Mouse (Mus musculus): ENCODE results near the gene Gfod1. TPM values are rescaled to one million over a fixed set of nuclear protein-coding genes. Genes with fewer than 3 reads are reported as not detected.

Gfod1 gene
- polyA plus RNA-seq, 1 experiment from 2014 or later: 0.50 TPM

DNA sequence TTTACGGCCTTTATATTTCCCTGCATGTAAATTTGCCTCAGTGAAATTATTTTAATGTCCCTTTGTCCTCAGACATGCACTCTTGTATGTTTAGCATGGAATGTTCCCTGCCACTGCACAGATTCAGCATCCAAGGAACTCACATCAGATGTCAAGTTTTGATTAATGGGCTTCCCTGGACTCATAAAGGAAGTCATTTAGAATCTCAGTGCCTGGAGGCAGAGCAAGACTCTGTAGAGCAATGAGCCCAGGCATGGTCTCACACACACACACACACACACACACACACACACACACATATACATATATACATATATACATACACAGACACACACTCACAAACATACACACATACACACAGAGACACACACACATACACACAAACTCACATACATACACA lies 81.9 kb downstream of the Gfod1 start:
- ATAC-seq (replicated peaks; ENCODE audit: insufficient number of reproducible peaks, low FRiP score, low TSS enrichment, low read depth): no peak
- no peaks in the 10 kb centered on the region for H3K4me1 ChIP-seq (ENCODE audit: control insufficient read depth, insufficient read depth, low read length)

DNA sequence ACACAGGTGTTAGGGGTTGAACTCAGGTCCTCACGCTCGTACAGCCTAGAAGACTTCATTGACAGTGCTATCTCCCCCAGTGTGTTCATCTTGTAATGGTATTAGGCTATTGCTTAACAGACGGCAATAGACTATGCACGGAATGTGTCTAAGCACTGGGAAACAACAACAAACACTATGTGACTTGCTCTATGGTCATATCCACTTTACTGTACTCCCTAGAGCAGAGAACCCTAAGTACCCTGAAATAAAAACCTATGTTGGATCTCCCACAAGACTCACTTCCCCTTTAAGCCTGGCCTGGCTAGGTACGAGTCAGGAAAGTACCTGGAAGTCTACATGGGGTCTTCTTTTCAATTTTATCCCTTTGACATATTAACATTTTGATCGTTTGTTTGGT lies 82.7 kb downstream of the Gfod1 start:
- WGBS: 87% methylated on average over 6 of the region's 6 CpGs
- H3K4me3 ChIP-seq (ENCODE audit: low read depth, low read length): no peak overlapping the region
- no peaks in the 10 kb centered on the region for H3K9me3 ChIP-seq (replicated peaks; ENCODE audit: control insufficient read depth, low read length)
- no peak overlapping the region for H3K9ac ChIP-seq (replicated peaks; ENCODE audit: low read length)
- H3K36me3 ChIP-seq (replicated peaks; ENCODE audit: control insufficient read depth, insufficient read depth, low read depth, low read length): no peaks in the 10 kb centered on the region
- H3K4me1 ChIP-seq (ENCODE audit: control insufficient read depth, insufficient read depth, low read length): no peaks in the 10 kb centered on the region
- no peak overlapping the region for H3K27ac ChIP-seq (replicated peaks; ENCODE audit: low read depth, low read length)
- ATAC-seq (replicated peaks; ENCODE audit: insufficient number of reproducible peaks, low FRiP score, low TSS enrichment, low read depth) (no peak), DNase-seq (ENCODE audit: low spot score) (no peak)
- no peak overlapping the region for H3K4me2 ChIP-seq (ENCODE audit: low read depth, low read length)
- no peaks in the 10 kb centered on the region for H3K27me3 ChIP-seq (ENCODE audit: control insufficient read depth, insufficient read depth, low read length)

More for the DNA sequence above, 81.9 kb downstream of the Gfod1 start:
- Histone ChIP-seq H3K9ac (replicated peaks; ENCODE audit: low read length) (no peak overlapping the region), H3K27me3 (ENCODE audit: control insufficient read depth, insufficient read depth, low read length) (no peaks in the 10 kb centered on the region), H3K36me3 (replicated peaks; ENCODE audit: control insufficient read depth, insufficient read depth, low read depth, low read length) (no peaks in the 10 kb centered on the region), H3K27ac (replicated peaks; ENCODE audit: low read depth, low read length) (no peak overlapping the region), H3K4me2 (ENCODE audit: low read depth, low read length) (no peak overlapping the region), H3K4me3 (ENCODE audit: low read depth, low read length) (no peak overlapping the region), H3K9me3 (replicated peaks; ENCODE audit: control insufficient read depth, low read length) (no peaks in the 10 kb centered on the region)
- 78% methylated on average over 1 of the region's 1 CpGs for WGBS
- DNase-seq (ENCODE audit: low spot score): no peak

DNA sequence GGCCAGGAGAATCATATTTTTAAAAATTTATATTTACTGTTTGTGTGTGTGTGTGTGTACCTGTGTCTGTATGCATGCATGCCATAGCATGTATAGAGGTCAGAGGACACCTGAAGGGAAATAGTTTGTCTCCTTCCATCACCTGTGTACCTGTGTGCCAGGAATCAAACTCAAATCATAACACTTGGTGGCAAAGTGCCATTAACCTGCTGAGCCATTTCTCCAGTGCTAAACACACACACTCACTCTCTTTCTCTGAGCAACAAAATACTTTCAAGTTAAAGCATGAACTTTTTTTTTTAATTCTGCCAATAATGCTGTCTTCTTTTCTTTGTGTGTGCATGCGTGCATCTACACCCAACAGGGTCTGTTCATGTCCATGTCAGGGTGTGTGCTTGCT lies 83.3 kb downstream of the Gfod1 start:
- Histone ChIP-seq H3K4me1 (ENCODE audit: control insufficient read depth, insufficient read depth, low read length) (no peaks in the 10 kb centered on the region), H3K9ac (replicated peaks; ENCODE audit: low read length) (no peak overlapping the region), H3K27me3 (ENCODE audit: control insufficient read depth, insufficient read depth, low read length) (no peaks in the 10 kb centered on the region), H3K9me3 (replicated peaks; ENCODE audit: control insufficient read depth, low read length) (no peaks in the 10 kb centered on the region), H3K4me3 (ENCODE audit: low read depth, low read length) (no peak overlapping the region), H3K27ac (replicated peaks; ENCODE audit: low read depth, low read length) (no peak overlapping the region), H3K36me3 (replicated peaks; ENCODE audit: control insufficient read depth, insufficient read depth, low read depth, low read length) (no peaks in the 10 kb centered on the region), H3K4me2 (ENCODE audit: low read depth, low read length) (no peak overlapping the region)
- DNase-seq (ENCODE audit: low spot score) (no peak), ATAC-seq (replicated peaks; ENCODE audit: insufficient number of reproducible peaks, low FRiP score, low TSS enrichment, low read depth) (no peak)
- 89% methylated on average over 1 of the region's 1 CpGs for WGBS

DNA sequence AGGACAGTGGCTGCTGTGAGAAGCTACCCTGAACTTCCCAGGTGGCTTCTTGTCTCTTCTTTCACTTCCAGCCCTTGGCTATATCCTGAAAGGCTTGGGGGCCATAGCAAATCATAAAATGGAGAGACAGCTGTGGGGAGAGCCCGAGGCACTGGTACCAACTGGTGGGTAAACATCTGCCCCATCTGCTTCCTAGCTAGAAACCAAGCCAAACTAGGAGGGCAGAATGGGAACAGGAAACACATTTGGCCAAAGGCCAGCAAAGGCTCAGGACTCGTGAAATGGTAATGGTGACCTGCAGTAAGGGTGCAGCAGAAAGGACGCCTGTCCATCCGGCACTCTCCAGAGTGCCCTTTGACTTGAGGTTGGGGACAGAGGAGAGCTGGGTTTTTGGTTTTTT lies 85.2 kb downstream of the Gfod1 start:
- Histone ChIP-seq H3K4me3 (ENCODE audit: low read depth, low read length) (no peak overlapping the region), H3K27me3 (ENCODE audit: control insufficient read depth, insufficient read depth, low read length) (no peaks in the 10 kb centered on the region), H3K4me2 (ENCODE audit: low read depth, low read length) (no peak overlapping the region), H3K9ac (replicated peaks; ENCODE audit: low read length) (no peak overlapping the region), H3K27ac (replicated peaks; ENCODE audit: low read depth, low read length) (no peak overlapping the region), H3K36me3 (replicated peaks; ENCODE audit: control insufficient read depth, insufficient read depth, low read depth, low read length) (no peaks in the 10 kb centered on the region), H3K9me3 (replicated peaks; ENCODE audit: control insufficient read depth, low read length) (no peaks in the 10 kb centered on the region), H3K4me1 (ENCODE audit: control insufficient read depth, insufficient read depth, low read length) (no peaks in the 10 kb centered on the region)
- DNase-seq (ENCODE audit: low spot score): no peak
- ATAC-seq (replicated peaks; ENCODE audit: insufficient number of reproducible peaks, low FRiP score, low TSS enrichment, low read depth): no peak
- 59% methylated on average over 4 of the region's 4 CpGs for WGBS

DNA sequence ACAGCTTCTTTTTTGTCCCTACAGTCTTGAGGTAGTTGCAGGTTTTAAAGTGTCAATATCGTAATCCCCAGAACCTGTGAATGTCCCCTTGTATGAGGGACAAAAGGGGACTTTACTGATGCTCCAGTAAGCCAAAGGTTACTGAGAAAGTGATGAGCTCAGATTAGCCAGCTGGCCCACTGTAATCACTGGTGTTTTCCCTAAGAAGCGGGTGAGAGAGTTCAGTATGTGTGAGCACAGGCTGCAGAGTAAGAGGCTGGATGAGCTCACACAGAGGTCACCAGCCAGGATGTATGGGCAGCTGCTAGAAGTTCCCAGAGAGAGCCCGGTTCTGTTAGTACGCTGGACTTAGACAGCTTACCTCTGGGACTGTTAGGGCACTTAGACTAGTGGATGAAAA lies 85.7 kb downstream of the Gfod1 start:
- H3K9me3 ChIP-seq (replicated peaks; ENCODE audit: control insufficient read depth, low read length): no peaks in the 10 kb centered on the region
- ATAC-seq (replicated peaks; ENCODE audit: insufficient number of reproducible peaks, low FRiP score, low TSS enrichment, low read depth): no peak
- no peak overlapping the region for H3K9ac ChIP-seq (replicated peaks; ENCODE audit: low read length)
- H3K4me1 ChIP-seq (ENCODE audit: control insufficient read depth, insufficient read depth, low read length): no peaks in the 10 kb centered on the region
- no peak overlapping the region for H3K4me2 ChIP-seq (ENCODE audit: low read depth, low read length)
- no peaks in the 10 kb centered on the region for H3K27me3 ChIP-seq (ENCODE audit: control insufficient read depth, insufficient read depth, low read length)
- no peak overlapping the region for H3K27ac ChIP-seq (replicated peaks; ENCODE audit: low read depth, low read length)
- 66% methylated on average over 4 of the region's 4 CpGs for WGBS
- no peak for DNase-seq (ENCODE audit: low spot score)
- H3K4me3 ChIP-seq (ENCODE audit: low read depth, low read length): no peak overlapping the region
- H3K36me3 ChIP-seq (replicated peaks; ENCODE audit: control insufficient read depth, insufficient read depth, low read depth, low read length): no peaks in the 10 kb centered on the region

DNA sequence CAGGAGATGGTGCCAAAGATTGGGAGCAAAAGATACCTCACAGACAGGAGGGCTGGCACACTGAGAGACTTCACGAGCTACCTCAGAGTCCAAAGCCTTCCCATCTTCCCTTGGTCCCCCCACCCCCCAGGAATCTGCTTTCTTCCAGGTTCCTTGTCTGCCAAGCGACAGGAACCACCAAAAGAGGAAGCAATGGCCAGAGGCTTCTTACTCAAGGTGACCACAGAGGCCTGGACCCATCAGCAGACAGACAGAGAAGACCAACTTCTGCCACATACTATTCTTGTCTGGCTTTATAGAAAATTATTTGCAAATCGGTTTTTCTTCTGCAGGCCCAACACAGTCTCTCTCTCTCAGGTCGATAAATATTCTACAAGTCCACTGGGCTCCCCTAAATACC lies 86.3 kb downstream of the Gfod1 start:
- H3K27ac ChIP-seq (replicated peaks; ENCODE audit: low read depth, low read length): no peak overlapping the region
- ATAC-seq (replicated peaks; ENCODE audit: insufficient number of reproducible peaks, low FRiP score, low TSS enrichment, low read depth) (no peak), DNase-seq (ENCODE audit: low spot score) (no peak)
- H3K36me3 ChIP-seq (replicated peaks; ENCODE audit: control insufficient read depth, insufficient read depth, low read depth, low read length): no peaks in the 10 kb centered on the region
- no peak overlapping the region for H3K4me3 ChIP-seq (ENCODE audit: low read depth, low read length)
- no peak overlapping the region for H3K4me2 ChIP-seq (ENCODE audit: low read depth, low read length)
- H3K4me1 ChIP-seq (ENCODE audit: control insufficient read depth, insufficient read depth, low read length): no peaks in the 10 kb centered on the region
- no peak overlapping the region for H3K9ac ChIP-seq (replicated peaks; ENCODE audit: low read length)
- H3K9me3 ChIP-seq (replicated peaks; ENCODE audit: control insufficient read depth, low read length): no peaks in the 10 kb centered on the region
- no peaks in the 10 kb centered on the region for H3K27me3 ChIP-seq (ENCODE audit: control insufficient read depth, insufficient read depth, low read length)
- WGBS: 72% methylated on average over 4 of the region's 4 CpGs

DNA sequence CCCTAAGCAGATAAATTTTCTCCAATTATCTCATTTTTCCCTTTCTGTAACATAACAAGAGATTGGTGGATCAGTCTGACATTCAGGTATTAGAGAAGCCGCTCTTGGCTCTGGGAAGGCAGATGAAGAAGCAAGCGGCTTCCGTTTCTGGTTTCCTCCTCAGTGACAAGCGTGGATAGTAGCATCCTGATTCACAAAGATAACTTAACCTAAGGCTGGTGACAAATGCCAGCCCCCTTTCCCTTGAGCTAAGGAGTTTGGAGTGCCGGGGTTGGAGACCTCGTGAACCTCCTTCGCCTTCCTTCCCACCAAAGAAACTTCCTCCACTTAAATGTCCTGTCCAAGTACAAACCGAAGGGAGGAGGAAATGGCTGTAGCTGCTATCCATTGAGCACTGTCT lies 86.9 kb downstream of the Gfod1 start:
- no peak for ATAC-seq (replicated peaks; ENCODE audit: insufficient number of reproducible peaks, low FRiP score, low TSS enrichment, low read depth)
- DNase-seq (ENCODE audit: low spot score): no peak
- H3K27me3 ChIP-seq (ENCODE audit: control insufficient read depth, insufficient read depth, low read length): no peaks in the 10 kb centered on the region
- no peak overlapping the region for H3K9ac ChIP-seq (replicated peaks; ENCODE audit: low read length)
- H3K4me3 ChIP-seq (ENCODE audit: low read depth, low read length): no peak overlapping the region
- H3K36me3 ChIP-seq (replicated peaks; ENCODE audit: control insufficient read depth, insufficient read depth, low read depth, low read length): no peaks in the 10 kb centered on the region
- H3K4me1 ChIP-seq (ENCODE audit: control insufficient read depth, insufficient read depth, low read length): no peaks in the 10 kb centered on the region
- no peaks in the 10 kb centered on the region for H3K9me3 ChIP-seq (replicated peaks; ENCODE audit: control insufficient read depth, low read length)
- WGBS: 86% methylated on average over 8 of the region's 8 CpGs
- no peak overlapping the region for H3K27ac ChIP-seq (replicated peaks; ENCODE audit: low read depth, low read length)
- H3K4me2 ChIP-seq (ENCODE audit: low read depth, low read length): no peak overlapping the region

DNA sequence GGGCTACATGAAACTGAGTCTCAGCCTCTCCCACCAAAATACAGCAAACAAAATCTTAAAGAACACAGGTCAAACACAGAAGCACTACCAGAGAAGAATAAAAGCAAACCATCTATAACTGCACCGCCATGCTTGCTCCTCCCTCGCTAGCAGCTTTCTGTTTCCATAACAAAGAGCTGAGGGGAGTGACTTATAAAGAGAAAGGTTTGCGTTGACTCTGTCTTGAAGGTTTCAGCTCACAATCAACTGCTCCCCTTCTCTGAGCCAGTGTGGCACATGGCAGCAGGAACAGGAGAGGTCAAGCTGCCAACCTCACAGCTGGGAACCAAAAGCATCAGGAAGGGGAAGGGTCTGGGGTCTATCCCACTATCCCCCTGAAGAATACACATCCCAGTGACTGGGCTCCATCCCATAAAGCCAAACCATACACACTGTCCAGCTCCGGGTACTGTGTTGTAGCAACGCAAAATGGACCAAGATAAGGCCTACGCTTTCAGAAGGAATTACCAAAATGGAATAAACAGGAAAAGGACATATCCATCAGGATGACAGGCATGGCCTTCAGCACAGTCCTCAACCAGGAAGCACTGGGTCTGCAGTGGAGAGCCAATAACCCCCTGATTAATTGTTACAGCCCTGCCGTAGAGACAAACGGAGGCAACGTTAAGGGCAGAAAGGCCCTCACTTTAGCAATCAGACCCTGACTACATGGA lies 87.8 kb downstream of the Gfod1 start:
- 76% methylated on average over 9 of the region's 9 CpGs for WGBS
- no peak for ATAC-seq (replicated peaks; ENCODE audit: insufficient number of reproducible peaks, low FRiP score, low TSS enrichment, low read depth)

More for the DNA sequence above, 87.8 kb downstream of the Gfod1 start:
- H3K9ac ChIP-seq (replicated peaks; ENCODE audit: low read length): no peak overlapping the region
- H3K9me3 ChIP-seq (replicated peaks; ENCODE audit: control insufficient read depth, low read length): no peaks in the 10 kb centered on the region
- DNase-seq (ENCODE audit: low spot score): no peak
- H3K27ac ChIP-seq (replicated peaks; ENCODE audit: low read depth, low read length): no peak overlapping the region
- no peak overlapping the region for H3K4me2 ChIP-seq (ENCODE audit: low read depth, low read length)
- no peaks in the 10 kb centered on the region for H3K36me3 ChIP-seq (replicated peaks; ENCODE audit: control insufficient read depth, insufficient read depth, low read depth, low read length)
- no peaks in the 10 kb centered on the region for H3K4me1 ChIP-seq (ENCODE audit: control insufficient read depth, insufficient read depth, low read length)
- no peaks in the 10 kb centered on the region for H3K27me3 ChIP-seq (ENCODE audit: control insufficient read depth, insufficient read depth, low read length)
- no peak overlapping the region for H3K4me3 ChIP-seq (ENCODE audit: low read depth, low read length)

All from embryonic facial prominence, embryonic 11.5 days (tissue).